Mouse (Mus musculus) intestine, embryonic 16.5 days (tissue): ENCODE data around the gene Ttc9c. TPM values are rescaled to one million over a fixed set of nuclear protein-coding genes. Genes with fewer than 3 reads are reported as not detected.

Source experiments
- ATAC-seq: fragments of 200-750 bp; cut with Nextera tagmentation; 2 replicates; pipeline ENCODE4 v1.8.0; 2017; ENCODE audit warnings: moderate TSS enrichment, moderate library complexity
- H3K27ac ChIP-seq: fragments of 300-500 bp; sonication (generic); 2 replicates; pipeline ENCODE4 v1.5.1; 2014; ENCODE audit warnings: mild to moderate bottlenecking, low read length
- H3K27me3 ChIP-seq: fragments of 300-500 bp; sonication (generic); replicated peaks from 2 replicates; pipeline ENCODE4 v1.6.1; 2014; ENCODE audit warnings: low read length, control low read depth, mixed read lengths; ENCODE audit not compliant: control insufficient read depth, insufficient read depth
- H3K36me3 ChIP-seq: fragments of 300-500 bp; sonication (generic); 2 replicates; pipeline ENCODE4 v1.6.1; 2014; ENCODE audit warnings: low read length, control low read depth; ENCODE audit not compliant: control insufficient read depth, insufficient read depth
- H3K4me1 ChIP-seq: fragments of 300-500 bp; sonication (generic); 2 replicates; pipeline ENCODE4 v1.6.1; 2014; ENCODE audit warnings: low read length, control low read depth, mixed read lengths; ENCODE audit not compliant: control insufficient read depth, insufficient read depth
- H3K4me2 ChIP-seq: fragments of 300-500 bp; sonication (generic); 2 replicates; pipeline ENCODE4 v1.6.1; 2014; ENCODE audit warnings: low read depth, low read length, control low read depth
- H3K4me3 ChIP-seq: fragments of 300-500 bp; sonication (generic); 2 replicates; pipeline ENCODE4 v1.5.1; 2014; ENCODE audit warnings: mild to moderate bottlenecking, low read length
- H3K9ac ChIP-seq: fragments of 300-500 bp; sonication (generic); 2 replicates; pipeline ENCODE4 v1.6.1; 2014; ENCODE audit warnings: low read depth, low read length
- H3K9me3 ChIP-seq: fragments of 300-500 bp; sonication (generic); 2 replicates; pipeline ENCODE4 v1.6.1; 2016; ENCODE audit warnings: low read length, control low read depth; ENCODE audit not compliant: control insufficient read depth
- WGBS: fragments of 180-500 bp; shearing (Covaris S2); extraction: QIAGEN DNeasy Blood & Tissue Kit; methylation state at CpG from one replicate; pipeline ENCODE4 v1.1.7; 2014; 5-methylcytosine and 5-hydroxymethylcytosine counted together
- polyA plus RNA-seq: library from polyadenylated mRNA; unstranded; fragments of >200 nt; fragmentation: Nextera tagmentation; extraction: Ambion mirVana; gene quantifications from 2 replicates; pipeline ENCODE4 v1.2.1, GENCODE M21; 2015

The Ttc9c gene
- polyA plus RNA-seq: 36.0 and 44.0 TPM in 2 replicates

DNA sequence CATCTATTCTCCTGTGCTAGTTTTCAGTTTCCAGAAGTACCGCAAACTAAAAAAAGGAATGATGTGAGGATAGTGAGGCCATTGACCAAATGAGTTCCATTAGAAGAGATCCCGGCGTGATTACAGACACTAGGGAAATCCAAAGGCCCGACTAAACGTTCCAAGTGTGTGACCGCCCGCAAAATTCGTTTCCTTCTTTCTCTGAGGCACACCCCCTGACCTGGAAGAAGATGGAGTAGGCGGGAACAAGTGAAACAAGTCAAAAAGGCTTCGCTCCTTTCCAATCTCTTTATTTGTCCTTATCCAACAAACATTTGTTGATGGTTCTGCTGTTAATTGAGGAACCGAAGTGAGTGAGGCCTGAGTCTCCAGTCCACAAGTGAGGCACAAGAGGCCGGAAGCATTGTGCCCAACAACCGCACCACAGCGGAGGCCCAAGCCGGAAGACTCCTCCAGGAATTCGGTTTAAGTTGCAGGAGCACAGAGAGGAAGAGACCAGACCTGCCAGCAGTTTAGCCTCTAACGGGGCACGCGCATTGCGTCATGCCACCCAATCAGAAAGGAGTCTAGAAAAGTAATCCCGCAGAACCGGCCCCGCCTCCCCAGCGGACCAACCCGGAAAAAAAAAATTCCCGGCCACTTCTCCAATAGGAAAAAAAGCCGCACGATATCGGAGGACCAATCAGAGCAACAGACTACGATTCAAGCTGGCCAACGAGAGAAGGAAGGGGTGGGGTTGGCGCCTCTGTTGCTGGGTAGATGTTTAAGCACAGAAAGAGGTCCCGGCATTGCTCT is at the start of gene Ttc9c:
TSS of gene Ttc9c (minus strand) at position 533 of the 795 bp plus-strand sequence.
- WGBS: under 1% methylated on average over 33 of the region's 33 CpGs
- H3K4me1 ChIP-seq: peaks cover 21% of the 10 kb centered on the region
- H3K27ac ChIP-seq: peak within 1 kb of the TSS; percentile 100
- peak; percentile 92 for ATAC-seq
- no peaks in the 10 kb centered on the region for H3K9me3 ChIP-seq
- H3K4me3 ChIP-seq: peak within 1 kb of the TSS; percentile 100
- H3K9ac ChIP-seq: peak within 1 kb of the TSS; percentile 97
- no peaks in the 10 kb centered on the region for H3K27me3 ChIP-seq
- peaks cover 14% of the 10 kb centered on the region for H3K36me3 ChIP-seq
- H3K4me2 ChIP-seq: peak within 1 kb of the TSS; percentile 87

DNA sequence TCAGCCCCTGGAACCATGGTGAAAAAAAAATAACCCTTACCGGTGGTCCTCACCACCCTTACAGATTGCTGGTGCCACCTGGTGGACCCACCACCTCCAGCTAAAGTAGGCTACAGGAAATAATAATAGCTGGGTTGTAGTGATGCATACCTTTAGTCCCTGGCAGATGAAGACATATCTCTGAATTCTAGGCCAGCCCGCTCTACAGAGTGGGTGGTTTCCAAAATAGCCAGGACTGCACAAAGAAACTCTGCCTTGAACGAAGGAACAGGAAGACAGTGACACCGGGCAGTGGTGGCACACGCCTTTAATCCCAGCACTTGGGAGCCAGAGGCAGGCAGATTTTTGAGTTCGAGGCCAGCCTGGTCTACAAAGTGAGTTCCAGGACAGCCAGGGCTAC is 45.1 kb upstream of the Ttc9c start:
- Histone ChIP-seq H3K27ac (no peak overlapping the region), H3K4me1 (no peaks in the 10 kb centered on the region), H3K27me3 (no peaks in the 10 kb centered on the region), H3K4me3 (no peak overlapping the region), H3K4me2 (no peak overlapping the region), H3K36me3 (no peaks in the 10 kb centered on the region), H3K9me3 (no peaks in the 10 kb centered on the region), H3K9ac (no peak overlapping the region)
- ATAC-seq: no peak
- 89% methylated on average over 6 of the region's 6 CpGs for WGBS

DNA sequence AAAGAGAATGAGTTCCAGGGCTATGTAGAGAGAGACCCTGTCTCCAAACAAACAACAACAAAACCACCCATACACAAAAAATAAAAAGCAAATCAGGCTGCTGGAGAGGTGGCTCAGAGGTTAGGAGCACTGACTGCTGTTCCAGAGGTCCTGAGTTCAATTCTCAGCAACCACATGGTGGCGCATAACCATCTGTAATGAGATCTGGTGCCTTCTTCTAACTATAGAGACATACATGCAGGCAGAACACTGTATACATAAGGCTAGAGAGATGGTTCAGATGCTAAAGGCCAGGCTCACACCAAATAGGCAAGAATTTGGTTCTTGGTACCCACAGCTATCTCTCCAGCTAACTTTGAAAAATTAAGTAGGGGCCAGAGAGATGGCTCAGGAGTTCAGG is 39.9 kb upstream of the Ttc9c start:
- Histone ChIP-seq H3K9me3 (no peaks in the 10 kb centered on the region), H3K27me3 (no peaks in the 10 kb centered on the region), H3K4me3 (no peak overlapping the region), H3K27ac (no peak overlapping the region), H3K4me1 (no peaks in the 10 kb centered on the region), H3K36me3 (no peaks in the 10 kb centered on the region), H3K4me2 (no peak overlapping the region), H3K9ac (no peak overlapping the region)
- 19% methylated on average over 1 of the region's 1 CpGs for WGBS
- no peak for ATAC-seq

DNA sequence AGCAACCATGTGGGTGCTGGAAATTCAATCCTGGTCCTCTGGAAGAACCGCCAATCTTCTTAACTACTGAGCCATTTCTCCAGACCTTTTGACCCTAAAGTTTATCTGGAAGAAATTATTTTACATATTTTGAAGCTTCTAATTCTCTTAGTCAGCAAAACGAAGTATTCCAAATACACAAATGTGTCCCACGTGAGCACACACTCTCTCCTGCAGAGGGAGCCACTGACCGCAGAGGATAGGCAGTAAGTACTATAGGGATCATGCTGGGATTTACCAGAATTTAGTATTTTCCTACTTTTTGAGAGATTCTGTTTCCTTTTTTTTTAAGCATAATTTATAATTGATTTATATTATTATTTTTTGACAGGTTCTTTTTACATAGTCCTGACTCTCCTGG is 38.6 kb upstream of the Ttc9c start:
- no peaks in the 10 kb centered on the region for H3K27me3 ChIP-seq
- H3K9ac ChIP-seq: no peak overlapping the region
- H3K9me3 ChIP-seq: no peaks in the 10 kb centered on the region
- H3K4me1 ChIP-seq: no peaks in the 10 kb centered on the region
- no peak overlapping the region for H3K4me3 ChIP-seq
- no peak overlapping the region for H3K4me2 ChIP-seq
- no peaks in the 10 kb centered on the region for H3K36me3 ChIP-seq
- H3K27ac ChIP-seq: no peak overlapping the region
- no peak for ATAC-seq
- 40% methylated on average over 4 of the region's 4 CpGs for WGBS

DNA sequence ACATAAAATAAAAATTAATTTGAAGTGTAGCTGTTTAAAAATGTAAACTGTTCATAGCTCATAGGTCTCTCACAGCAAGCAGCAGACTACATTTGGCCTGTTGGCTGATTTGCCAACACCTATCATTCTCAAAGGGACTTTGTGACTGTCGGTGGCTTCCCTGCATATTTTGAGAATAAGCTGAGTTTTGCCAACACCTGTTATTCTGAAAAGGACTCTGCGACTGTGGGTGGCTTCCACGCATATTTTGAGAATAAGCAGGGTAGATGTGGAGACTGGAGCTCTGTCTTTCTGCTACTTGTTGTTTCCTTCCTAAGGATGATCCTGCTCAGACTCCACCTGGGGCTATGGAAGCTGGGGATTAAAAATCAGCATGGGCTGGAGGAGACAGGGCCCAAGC is 34.0 kb upstream of the Ttc9c start:
- Histone ChIP-seq H3K4me2 (no peak overlapping the region), H3K36me3 (peaks cover 3% of the 10 kb centered on the region; the same call in 1 of the 2 replicates), H3K27me3 (no peaks in the 10 kb centered on the region), H3K9me3 (no peaks in the 10 kb centered on the region), H3K4me3 (no peak overlapping the region), H3K27ac (no peak overlapping the region), H3K4me1 (peaks cover 3% of the 10 kb centered on the region; the same call in 1 of the 2 replicates), H3K9ac (no peak overlapping the region)
- no peak for ATAC-seq
- WGBS: 88% methylated on average over 3 of the region's 3 CpGs

DNA sequence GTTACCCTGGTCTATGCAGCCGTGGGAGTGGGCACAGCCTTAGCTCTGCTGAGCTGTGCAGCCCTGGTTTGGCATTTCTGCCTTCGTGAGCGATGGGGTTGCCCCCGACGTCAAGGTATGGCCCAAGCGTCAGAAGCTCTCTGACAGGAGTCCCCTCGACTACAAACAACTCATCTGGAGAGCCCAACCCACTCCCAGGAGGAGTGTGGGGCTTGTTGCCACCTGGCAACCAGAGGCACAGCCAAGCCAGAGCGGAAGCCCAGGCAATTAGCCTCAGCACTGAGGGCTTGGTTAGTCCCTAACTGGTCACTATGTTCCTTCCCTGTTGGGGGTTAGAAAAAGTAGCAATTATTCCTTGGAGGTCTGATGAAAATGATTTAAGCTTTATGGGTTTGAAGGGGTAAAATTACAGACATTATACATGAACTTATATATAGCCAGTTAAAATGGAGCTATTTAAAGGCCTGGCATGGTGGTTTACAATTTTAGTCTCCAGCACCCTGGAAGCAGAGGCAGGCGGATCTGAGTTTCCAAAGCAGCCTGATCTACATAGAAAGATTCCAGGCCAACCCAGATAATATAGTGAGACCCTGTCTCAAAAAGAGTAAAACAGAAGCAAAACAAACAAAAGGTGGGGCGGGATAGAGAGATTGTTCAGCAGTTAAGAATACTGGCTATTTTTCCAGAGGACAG is 33.2 kb upstream of the Ttc9c start:
- Histone ChIP-seq H3K4me2 (no peak overlapping the region), H3K4me1 (peaks cover 3% of the 10 kb centered on the region; the same call in 1 of the 2 replicates), H3K9ac (no peak overlapping the region), H3K4me3 (no peak overlapping the region), H3K36me3 (peaks cover 3% of the 10 kb centered on the region; the same call in 1 of the 2 replicates), H3K27me3 (no peaks in the 10 kb centered on the region), H3K9me3 (no peaks in the 10 kb centered on the region), H3K27ac (no peak overlapping the region)
- WGBS: 51% methylated on average over 10 of the region's 10 CpGs
- no peak for ATAC-seq

DNA sequence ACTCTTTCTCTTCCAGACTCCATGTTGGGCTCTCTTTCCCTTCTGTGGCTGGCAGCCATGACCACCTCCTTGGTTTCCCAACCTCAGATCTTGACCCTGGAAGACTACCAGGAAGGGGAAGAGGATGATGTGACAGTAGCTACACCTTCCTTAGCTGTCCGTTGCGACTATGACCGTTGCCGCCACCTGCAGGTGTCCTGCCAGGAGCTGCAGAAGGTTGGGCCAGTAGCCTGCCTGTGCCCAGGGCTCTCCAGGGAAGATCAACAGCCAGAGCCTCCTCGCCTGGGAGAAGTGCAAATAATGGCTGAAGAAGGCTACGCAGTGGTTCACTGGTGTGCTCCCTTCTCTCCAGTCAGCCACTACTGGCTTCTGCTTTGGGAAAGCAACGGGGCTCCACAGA is 32.5 kb upstream of the Ttc9c start:
- Histone ChIP-seq H3K4me1 (peaks cover 3% of the 10 kb centered on the region; the same call in 1 of the 2 replicates), H3K9me3 (no peaks in the 10 kb centered on the region), H3K4me2 (no peak overlapping the region), H3K27me3 (no peaks in the 10 kb centered on the region), H3K36me3 (peaks cover 3% of the 10 kb centered on the region; the same call in 1 of the 2 replicates), H3K9ac (no peak overlapping the region), H3K4me3 (no peak overlapping the region), H3K27ac (no peak overlapping the region)
- 44% methylated on average over 7 of the region's 7 CpGs for WGBS
- ATAC-seq: no peak

DNA sequence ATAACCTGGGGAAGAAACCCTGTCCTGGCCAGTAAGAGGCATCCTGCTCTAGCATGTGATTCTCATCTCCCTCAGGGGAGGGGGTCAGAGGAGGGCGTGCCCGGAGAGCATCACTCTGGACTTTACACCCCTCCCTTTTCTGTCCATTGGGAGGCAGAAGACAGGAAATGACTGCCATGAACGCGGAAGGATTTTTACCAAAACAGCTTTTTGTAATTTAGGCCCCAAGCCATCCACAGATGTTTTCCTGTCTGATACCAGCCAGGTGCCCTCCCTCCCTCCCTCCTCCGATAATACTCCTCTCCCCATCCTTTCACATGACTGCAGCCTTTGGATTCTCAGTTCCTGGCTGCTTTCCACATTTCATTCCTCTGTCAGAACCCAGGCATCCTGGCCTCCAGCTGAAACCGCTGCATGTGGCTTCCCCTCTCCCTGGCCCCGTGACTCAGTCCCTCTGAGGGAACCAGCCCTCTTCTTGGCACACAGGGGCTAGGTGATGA is 31.3 kb upstream of the Ttc9c start, which contains the start of gene Lrrn4cl:
TSS of gene Lrrn4cl (plus strand) at position 367 of the 500 bp plus-strand sequence.
- WGBS: 21% methylated on average over 7 of the region's 7 CpGs
- Histone ChIP-seq H3K4me1 (peaks cover 3% of the 10 kb centered on the region; the same call in 1 of the 2 replicates), H3K27me3 (no peaks in the 10 kb centered on the region), H3K36me3 (peaks cover 6% of the 10 kb centered on the region), H3K4me3 (no peak within 1 kb of the TSS), H3K9me3 (no peaks in the 10 kb centered on the region), H3K27ac (0 out of 2 replicates have a peak within 1 kb of the TSS, but pooled peaks have one; percentile 17), H3K9ac (peak within 1 kb of the TSS; percentile 41; the same call in 1 of the 2 replicates), H3K4me2 (peak within 1 kb of the TSS; percentile 14; the same call in 1 of the 2 replicates)
- peak; percentile 83 for ATAC-seq

DNA sequence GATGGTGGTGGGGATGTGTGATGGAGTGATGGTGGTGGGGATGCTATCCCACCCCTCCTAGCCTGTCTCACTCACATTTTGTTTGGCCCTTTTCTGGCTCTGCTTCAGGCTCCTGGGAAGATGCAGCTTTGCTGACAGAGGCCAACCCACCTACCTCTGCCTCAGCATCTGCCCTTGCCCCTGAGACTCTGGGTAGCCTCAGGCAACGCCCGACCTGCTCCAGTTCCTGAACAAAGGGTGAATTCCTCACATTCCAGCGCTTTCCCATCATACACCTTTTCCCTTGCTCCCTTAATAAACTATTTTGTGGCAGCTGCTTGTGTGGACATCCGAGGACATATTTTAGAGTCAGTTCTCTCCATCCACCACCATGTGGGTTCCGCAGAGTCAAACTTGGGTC is 29.2 kb upstream of the Ttc9c start:
- Histone ChIP-seq H3K9me3 (no peaks in the 10 kb centered on the region), H3K27ac (no peak overlapping the region), H3K27me3 (no peaks in the 10 kb centered on the region), H3K4me2 (no peak overlapping the region), H3K36me3 (peaks cover 6% of the 10 kb centered on the region), H3K4me3 (no peak overlapping the region), H3K4me1 (peaks cover 3% of the 10 kb centered on the region; the same call in 1 of the 2 replicates), H3K9ac (no peak overlapping the region)
- ATAC-seq: no peak
- WGBS: 58% methylated on average over 5 of the region's 5 CpGs
